Mouse (Mus musculus) urinary bladder, postnatal 25 days (tissue): ENCODE results near the gene Fndc1.

ENCODE experiments used
- DNase-seq: peaks from one replicate; pipeline ENCODE4 v3.0.0; 2022; ENCODE audit warnings: low spot score

The Fndc1 gene

GRCm38 (mm10) chr17:7690271-7690670 lies 136.8 kb downstream of the Fndc1 start:
- DNase-seq: no peak
